Mouse (Mus musculus): ENCODE results near the gene Mafk. TPM values are rescaled to one million over a fixed set of nuclear protein-coding genes. Genes with fewer than 3 reads are reported as not detected.

The Mafk gene
- polyA plus RNA-seq, 1 experiment from 2014 or later: 14.3 TPM

- Histone ChIP-seq H3K4me2 (no peak overlapping the region), H3K4me1 (peaks cover 12% of the 10 kb centered on the region), H3K9ac (no peak overlapping the region), H3K27ac (no peak overlapping the region), H3K9me3 (replicated peaks) (no peaks in the 10 kb centered on the region), H3K4me3 (no peak overlapping the region), H3K27me3 (no peaks in the 10 kb centered on the region), H3K36me3 (ENCODE audit: poor library complexity, severe bottlenecking) (peaks cover 35% of the 10 kb centered on the region)
- ATAC-seq: no peak
- WGBS: 91% methylated on average over 10 of the region's 10 CpGs
Observed at GRCm38 (mm10) chr5:139824531-139824930, 33.2 kb downstream of the Mafk start.

- WGBS: 45% methylated on average over 11 of the region's 11 CpGs
- Histone ChIP-seq H3K9me3 (replicated peaks) (no peaks in the 10 kb centered on the region), H3K4me1 (peaks cover 12% of the 10 kb centered on the region), H3K9ac (peak overlapping the region; percentile 84), H3K27me3 (no peaks in the 10 kb centered on the region), H3K4me3 (peak overlapping the region; percentile 88), H3K27ac (peak overlapping the region; percentile 76; the same call in 1 of the 2 replicates), H3K4me2 (peak overlapping the region; percentile 95), H3K36me3 (ENCODE audit: poor library complexity, severe bottlenecking) (peaks cover 29% of the 10 kb centered on the region)
- peak; percentile 26 for ATAC-seq
Observed at GRCm38 (mm10) chr5:139825947-139826346, 34.6 kb downstream of the Mafk start.

GRCm38 (mm10) chr5:139826357-139827055 lies 35.2 kb downstream of the Mafk start, which contains the start of the genes Gm26938 and Psmg3:
Gene Gm26938 (minus strand): TSS chr5:139826407.
Gene Psmg3 (minus strand): TSS chr5:139826885.
- under 1% methylated on average over 43 of the region's 43 CpGs for WGBS
- Histone ChIP-seq H3K4me2 (peak within 1 kb of the TSS; percentile 95), H3K27ac (peak within 1 kb of the TSS; percentile 76), H3K9me3 (replicated peaks) (no peaks in the 10 kb centered on the region), H3K9ac (peak within 1 kb of the TSS; percentile 84), H3K4me3 (peak within 1 kb of the TSS; percentile 88), H3K4me1 (peaks cover 12% of the 10 kb centered on the region), H3K36me3 (ENCODE audit: poor library complexity, severe bottlenecking) (peaks cover 24% of the 10 kb centered on the region), H3K27me3 (no peaks in the 10 kb centered on the region)
- ATAC-seq: peak; percentile 84

- Histone ChIP-seq H3K27me3 (no peaks in the 10 kb centered on the region), H3K9me3 (replicated peaks) (no peaks in the 10 kb centered on the region), H3K27ac (no peak overlapping the region), H3K36me3 (ENCODE audit: poor library complexity, severe bottlenecking) (peaks cover 13% of the 10 kb centered on the region), H3K4me2 (no peak overlapping the region; the same call in 1 of the 2 replicates), H3K9ac (no peak overlapping the region), H3K4me1 (peaks cover 12% of the 10 kb centered on the region), H3K4me3 (no peak overlapping the region)
- WGBS: 96% methylated on average over 1 of the region's 1 CpGs
- no peak for ATAC-seq
Observed at GRCm38 (mm10) chr5:139827593-139827992, 36.3 kb downstream of the Mafk start.

- 83% methylated on average over 13 of the region's 13 CpGs for WGBS
- H3K27ac ChIP-seq: no peak overlapping the region
- no peak overlapping the region for H3K9ac ChIP-seq
Observed at GRCm38 (mm10) chr5:139829384-139829783, 38.1 kb downstream of the Mafk start.

GRCm38 (mm10) chr5:139830734-139831133 lies 39.4 kb downstream of the Mafk start:
- no peak overlapping the region for H3K9ac ChIP-seq
- H3K4me2 ChIP-seq: no peak overlapping the region
- no peaks in the 10 kb centered on the region for H3K36me3 ChIP-seq (ENCODE audit: poor library complexity, severe bottlenecking)
- H3K27ac ChIP-seq: no peak overlapping the region
- 89% methylated on average over 3 of the region's 3 CpGs for WGBS
- no peak for ATAC-seq
- H3K4me1 ChIP-seq: peaks cover 5% of the 10 kb centered on the region
- H3K27me3 ChIP-seq: no peaks in the 10 kb centered on the region
- no peak overlapping the region for H3K4me3 ChIP-seq
- no peaks in the 10 kb centered on the region for H3K9me3 ChIP-seq (replicated peaks)

More at GRCm38 (mm10) chr5:139829384-139829783, 38.1 kb downstream of the Mafk start:
- H3K27me3 ChIP-seq: no peaks in the 10 kb centered on the region
- H3K4me2 ChIP-seq: no peak overlapping the region
- no peak for ATAC-seq
- no peaks in the 10 kb centered on the region for H3K36me3 ChIP-seq (ENCODE audit: poor library complexity, severe bottlenecking)
- no peaks in the 10 kb centered on the region for H3K9me3 ChIP-seq (replicated peaks)
- H3K4me3 ChIP-seq: no peak overlapping the region
- H3K4me1 ChIP-seq: peaks cover 12% of the 10 kb centered on the region

GRCm38 (mm10) chr5:139832125-139832524 lies 40.8 kb downstream of the Mafk start:
- Histone ChIP-seq H3K4me2 (no peak overlapping the region), H3K36me3 (ENCODE audit: poor library complexity, severe bottlenecking) (no peaks in the 10 kb centered on the region), H3K27me3 (no peaks in the 10 kb centered on the region), H3K27ac (no peak overlapping the region), H3K9ac (no peak overlapping the region), H3K9me3 (replicated peaks) (no peaks in the 10 kb centered on the region), H3K4me1 (no peaks in the 10 kb centered on the region), H3K4me3 (no peak overlapping the region)
- ATAC-seq: no peak
- WGBS: 86% methylated on average over 7 of the region's 7 CpGs

GRCm38 (mm10) chr5:139835706-139836105 lies 44.4 kb downstream of the Mafk start:
- Histone ChIP-seq H3K4me2 (no peak overlapping the region), H3K4me3 (no peak overlapping the region), H3K27me3 (no peaks in the 10 kb centered on the region), H3K27ac (no peak overlapping the region), H3K9ac (no peak overlapping the region), H3K9me3 (replicated peaks) (no peaks in the 10 kb centered on the region), H3K4me1 (0 out of 2 replicates have a peak, but pooled peaks cover 5% of the 10 kb centered on the region), H3K36me3 (ENCODE audit: poor library complexity, severe bottlenecking) (no peaks in the 10 kb centered on the region)
- 82% methylated on average over 7 of the region's 7 CpGs for WGBS
- no peak for ATAC-seq

GRCm38 (mm10) chr5:139838476-139838892 lies 47.2 kb downstream of the Mafk start:
- ATAC-seq: peak; percentile 63; the same call in 1 of the 2 replicates
- 8% methylated on average over 2 of the region's 2 CpGs for WGBS
- H3K36me3 ChIP-seq (ENCODE audit: poor library complexity, severe bottlenecking): no peaks in the 10 kb centered on the region
- 0 out of 2 replicates have a peak, but pooled peaks cover 5% of the 10 kb centered on the region for H3K4me1 ChIP-seq
- no peak overlapping the region for H3K9ac ChIP-seq
- no peak overlapping the region for H3K4me3 ChIP-seq
- no peaks in the 10 kb centered on the region for H3K27me3 ChIP-seq
- H3K9me3 ChIP-seq (replicated peaks): no peaks in the 10 kb centered on the region
- H3K4me2 ChIP-seq: no peak overlapping the region
- H3K27ac ChIP-seq: no peak overlapping the region

- Histone ChIP-seq H3K4me3 (no peak overlapping the region), H3K27me3 (no peaks in the 10 kb centered on the region), H3K9ac (no peak overlapping the region), H3K4me1 (0 out of 2 replicates have a peak, but pooled peaks cover 5% of the 10 kb centered on the region), H3K27ac (no peak overlapping the region), H3K9me3 (replicated peaks) (no peaks in the 10 kb centered on the region), H3K36me3 (ENCODE audit: poor library complexity, severe bottlenecking) (no peaks in the 10 kb centered on the region), H3K4me2 (no peak overlapping the region)
- ATAC-seq: no peak; the same call in 1 of the 2 replicates
- 21% methylated on average over 3 of the region's 3 CpGs for WGBS
Observed at GRCm38 (mm10) chr5:139839142-139839541, 47.8 kb downstream of the Mafk start.

- no peaks in the 10 kb centered on the region for H3K36me3 ChIP-seq (ENCODE audit: poor library complexity, severe bottlenecking)
- H3K27ac ChIP-seq: no peak overlapping the region
- peaks cover 12% of the 10 kb centered on the region for H3K4me1 ChIP-seq
- no peak for ATAC-seq
- H3K9me3 ChIP-seq (replicated peaks): peaks cover 6% of the 10 kb centered on the region
- WGBS: 78% methylated on average over 12 of the region's 12 CpGs
- no peak overlapping the region for H3K4me2 ChIP-seq
- H3K4me3 ChIP-seq: no peak overlapping the region
- H3K27me3 ChIP-seq: no peaks in the 10 kb centered on the region
- no peak overlapping the region for H3K9ac ChIP-seq
Observed at GRCm38 (mm10) chr5:139849626-139850320, 58.5 kb downstream of the Mafk start.

All from forebrain, embryonic 13.5 days (tissue).